Mouse (Mus musculus) frontal cortex, adult 2 months (tissue): ENCODE measurements around the gene Cd300lf. TPM values are rescaled to one million over a fixed set of nuclear protein-coding genes. Genes with fewer than 3 reads are reported as not detected.

Source experiments
- DNase-seq, 2 experiments: peaks; one replicate each; pipeline ENCODE4 v3.0.0; 2022; ENCODE audit warnings: low spot score in 1 of 2; ENCODE audit errors: extremely low spot score in 1 of 2
- polyA plus RNA-seq: library from polyadenylated mRNA; depleted of rRNA; stranded (reverse); fragments of >200 nt; gene quantifications from 2 replicates; pipeline ENCODE4 v1.2.3, GENCODE M21; 2012

Cd300lf gene
- polyA plus RNA-seq, 1 experiment, result 0.12 TPM

DNA sequence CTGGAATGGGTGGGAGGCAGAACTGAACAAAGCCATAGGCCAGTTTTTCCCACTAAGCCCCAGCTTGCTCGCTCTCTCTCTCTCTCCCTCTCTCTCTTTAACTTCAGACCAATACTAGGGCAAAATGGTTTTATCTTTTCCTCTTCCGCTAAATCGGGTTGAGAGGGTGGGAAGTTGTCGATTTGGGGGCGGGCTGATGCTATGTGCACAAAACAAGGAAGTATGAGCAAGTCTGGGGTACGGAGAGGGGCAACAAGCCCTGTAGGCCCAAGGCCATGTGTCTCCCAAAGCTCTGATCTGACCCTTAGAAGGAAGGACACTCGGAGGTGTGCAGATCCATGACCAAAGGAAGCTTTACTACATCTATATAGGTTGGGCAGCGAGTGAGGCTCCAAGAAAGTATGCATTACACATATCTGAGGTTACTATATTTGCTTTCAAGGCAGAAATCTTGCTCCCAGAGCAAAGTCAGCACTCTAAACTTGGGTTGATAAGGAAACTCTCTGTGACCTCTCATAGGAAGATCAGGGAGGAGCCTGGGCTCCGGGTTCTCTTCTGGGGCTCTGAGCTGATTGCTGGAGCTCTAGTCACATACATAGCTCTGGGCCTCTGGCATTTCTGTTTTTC, 27.9 kb upstream of the Cd300lf start:
- no peak for DNase-seq

DNA sequence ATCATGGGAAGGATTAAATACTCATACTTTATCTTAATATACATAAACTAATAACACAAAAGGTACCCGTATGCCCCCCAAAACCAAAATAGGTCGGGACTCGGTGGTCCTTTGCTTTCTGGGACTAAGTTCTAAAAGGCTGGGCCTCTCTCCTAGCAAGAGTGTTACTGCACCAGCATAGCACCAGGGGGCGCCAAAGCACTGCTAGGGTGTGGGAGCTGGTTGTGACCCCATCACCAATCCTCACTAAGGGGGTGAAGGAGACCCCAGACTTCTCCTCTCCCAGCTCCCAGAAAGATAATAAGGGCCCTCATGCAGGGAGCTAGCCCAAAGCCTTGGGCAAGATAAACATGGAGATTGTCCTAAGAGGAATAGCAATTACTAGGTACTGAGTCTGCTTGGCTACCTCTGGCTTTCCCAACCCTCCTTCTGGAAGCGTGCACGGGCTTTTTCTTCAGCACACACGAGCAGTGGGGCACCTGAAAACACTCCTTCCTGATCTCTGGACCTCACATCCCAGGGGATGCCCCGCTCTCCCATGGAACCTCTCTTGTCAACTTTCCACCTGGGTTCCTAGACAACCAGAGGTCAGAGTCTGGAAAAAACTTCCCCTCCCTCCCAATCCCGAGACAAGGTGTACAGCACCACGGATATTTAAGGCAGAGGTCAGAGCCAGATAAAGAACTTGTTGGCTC, 27.2 kb upstream of the Cd300lf start:
- peak in 1 of 2 experiments; percentile 62 for DNase-seq

DNA sequence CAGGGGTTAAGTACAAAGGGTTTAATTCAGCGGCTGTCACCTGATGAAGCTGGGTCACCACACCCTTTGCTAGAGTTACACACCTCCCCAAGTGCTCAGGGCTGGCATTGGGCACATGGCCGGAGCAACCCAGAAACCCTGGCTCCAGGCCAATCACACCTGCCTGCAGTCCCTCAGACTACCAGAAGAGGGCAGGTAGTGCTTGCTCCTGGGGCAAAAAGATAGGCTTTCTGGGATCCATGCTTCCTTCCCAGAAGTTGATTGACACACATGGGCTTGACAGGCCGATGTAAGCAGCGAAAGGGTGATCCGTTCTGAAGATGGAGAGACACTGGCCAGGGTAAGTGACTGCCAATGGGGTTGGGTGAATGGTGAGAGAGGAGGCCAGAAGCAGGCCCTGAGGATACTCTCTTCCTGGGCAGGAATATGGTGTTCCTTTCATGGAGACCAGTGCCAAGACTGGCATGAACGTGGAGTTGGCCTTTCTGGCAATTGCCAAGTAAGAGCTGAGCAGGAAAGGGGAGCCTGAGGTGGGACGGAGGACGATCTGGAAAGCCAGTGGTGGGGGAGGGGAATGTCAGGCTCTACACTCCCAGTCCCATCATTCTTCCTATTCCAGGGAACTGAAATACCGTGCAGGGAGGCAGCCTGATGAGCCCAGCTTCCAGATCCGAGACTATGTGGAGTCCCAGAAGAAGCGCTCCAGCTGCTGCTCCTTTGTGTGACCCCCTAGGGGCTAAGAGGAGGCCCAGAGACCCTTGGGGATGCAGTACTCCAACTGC, 26.4 kb upstream of the Cd300lf start:
- peak in 1 of 2 experiments; percentile 70 for DNase-seq

DNA sequence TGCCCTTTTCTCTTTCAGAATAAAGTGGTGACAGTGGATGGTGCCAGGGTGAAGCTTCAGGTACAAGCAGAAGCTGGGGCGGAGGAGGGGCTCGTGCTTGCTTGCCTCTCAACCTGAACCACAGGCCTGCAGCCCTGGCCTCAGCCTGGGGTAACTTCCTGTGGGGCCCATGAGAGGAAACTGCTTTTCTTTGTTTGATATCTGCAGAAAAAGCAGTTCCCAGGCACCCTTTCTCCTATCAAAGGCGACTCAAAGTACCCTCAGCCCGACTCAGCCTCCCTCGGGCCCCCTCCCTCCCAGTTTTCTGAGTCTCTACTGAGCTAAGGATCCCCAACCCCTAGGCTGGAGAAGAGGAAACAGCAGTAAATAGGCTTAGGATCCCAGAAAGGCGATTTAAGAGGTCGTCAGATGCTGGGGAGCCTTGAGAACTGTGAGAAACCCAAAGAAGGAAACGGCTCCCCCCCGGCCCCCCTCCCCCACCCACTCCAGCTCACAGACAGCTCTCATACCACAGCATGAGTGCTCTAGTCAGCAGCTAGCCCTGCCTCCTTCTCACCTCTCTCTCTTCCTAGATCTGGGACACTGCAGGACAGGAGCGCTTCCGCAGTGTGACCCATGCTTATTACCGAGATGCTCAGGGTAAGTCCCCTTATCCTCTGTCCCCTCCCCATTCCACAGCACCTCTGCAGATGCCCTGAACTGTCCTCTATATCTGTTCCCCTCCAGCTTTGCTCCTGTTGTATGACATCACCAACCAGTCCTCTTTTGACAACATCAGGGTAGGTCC, 24.3 kb upstream of the Cd300lf start:
- no peak for DNase-seq

DNA sequence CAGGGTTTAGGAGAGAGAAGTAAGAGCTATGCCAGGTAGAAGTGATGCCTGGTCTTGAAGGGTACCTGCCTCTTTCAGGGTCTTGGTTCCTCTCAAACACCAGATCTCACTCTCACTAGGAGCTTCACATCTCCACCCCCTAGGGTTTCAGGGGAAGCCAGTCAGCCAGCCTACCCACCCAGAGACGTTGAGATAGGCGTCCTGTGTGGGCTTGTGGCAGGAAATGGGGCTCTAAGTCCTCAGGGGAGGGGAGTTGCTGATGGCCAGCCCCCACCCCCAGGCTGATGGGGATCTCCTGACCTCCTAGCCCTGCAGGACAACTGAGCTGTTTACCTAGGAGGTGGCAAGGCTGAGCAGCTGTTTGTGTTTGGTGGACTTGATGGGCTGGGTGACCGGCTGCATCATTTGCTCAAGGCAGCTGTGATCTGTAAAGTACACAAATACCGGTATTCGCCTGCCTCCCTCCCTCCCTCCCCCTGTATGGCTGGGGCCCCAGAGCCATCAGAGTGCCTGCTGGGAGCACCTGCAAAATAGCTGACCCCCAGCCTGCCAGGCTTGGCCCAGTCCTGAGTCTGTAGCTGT, 21.4 kb upstream of the Cd300lf start:
- no peak for DNase-seq

DNA sequence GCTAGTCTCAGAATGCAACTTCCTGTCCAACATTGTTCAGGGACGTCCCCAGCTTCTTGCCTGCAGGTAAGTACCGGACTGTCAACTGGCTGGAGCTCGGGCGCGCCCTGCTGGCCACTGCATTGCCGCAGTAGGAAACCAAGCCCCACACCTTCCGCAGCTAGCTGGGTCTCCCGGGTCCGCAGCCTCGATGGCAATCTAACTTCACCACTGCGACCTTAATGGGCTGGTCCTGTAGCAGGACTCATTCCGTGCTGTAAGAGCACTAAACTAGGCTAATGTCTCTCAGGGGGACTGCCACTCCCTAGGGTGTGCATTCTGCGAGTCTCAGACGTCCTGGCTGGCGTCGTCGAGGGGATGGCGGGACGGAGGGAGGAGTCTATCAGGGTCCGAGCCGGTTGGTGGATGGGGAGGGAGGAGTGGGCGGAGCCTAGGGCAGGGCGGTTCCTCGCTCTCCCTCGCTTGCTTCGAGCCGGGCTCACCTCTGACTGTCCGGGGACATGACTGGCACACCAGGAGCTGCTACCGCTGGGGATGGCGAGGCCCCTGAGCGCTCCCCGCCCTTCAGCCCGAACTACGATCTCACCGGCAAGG, 20.0 kb upstream of the Cd300lf start:
- peak in 1 of 2 experiments; percentile 72 for DNase-seq

DNA sequence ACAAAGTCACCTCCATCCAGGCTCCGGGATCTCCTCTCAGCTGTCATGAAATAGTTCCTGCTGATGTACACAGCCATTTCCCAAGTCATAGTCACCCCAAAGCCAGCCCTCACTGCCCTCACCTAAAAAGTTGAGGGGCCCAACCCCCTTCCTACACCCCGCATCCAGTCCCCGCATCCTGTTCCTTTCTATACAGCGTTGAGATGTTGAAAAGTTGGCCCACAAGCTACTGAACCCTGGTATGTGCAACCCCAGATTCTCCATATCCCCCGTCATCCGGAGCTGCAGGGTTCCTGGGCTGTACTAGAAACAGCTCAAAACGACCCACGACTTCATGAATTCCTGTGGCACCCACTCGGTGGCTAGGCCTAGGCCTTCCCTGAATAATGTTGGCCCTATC, 19.3 kb upstream of the Cd300lf start:
- no peak for DNase-seq

DNA sequence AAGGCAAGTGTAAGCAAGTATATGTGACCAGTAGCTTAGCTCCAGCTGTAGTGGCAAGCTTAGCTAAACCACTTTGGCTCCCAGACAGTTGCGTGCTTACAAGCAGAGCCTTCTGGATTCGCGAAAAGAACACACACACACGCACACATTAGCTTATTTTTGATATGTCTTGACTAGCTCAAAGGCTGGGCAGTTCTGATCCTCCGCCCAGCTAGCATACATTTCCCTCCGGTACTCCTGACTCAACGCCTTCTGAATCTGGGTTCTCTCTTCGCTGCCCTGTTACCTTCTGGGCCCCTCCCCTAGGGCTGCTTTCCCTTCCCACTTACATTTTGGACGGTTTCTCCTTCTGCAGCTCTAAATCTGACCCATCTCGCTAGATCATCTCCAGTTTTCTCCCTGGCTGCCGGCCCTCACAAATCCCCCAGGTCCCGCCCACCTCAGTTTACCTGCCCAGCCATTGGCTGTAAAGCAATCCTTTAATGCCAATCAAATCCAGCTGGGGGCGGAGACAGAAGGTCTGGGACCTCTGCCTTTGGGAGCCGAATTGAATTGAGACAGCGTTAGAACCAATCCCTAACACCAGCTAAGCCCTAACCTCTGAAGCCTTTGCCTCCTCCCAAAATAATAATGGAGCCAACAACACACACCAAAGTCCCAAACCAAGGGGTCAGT, 18.1 kb upstream of the Cd300lf start:
- DNase-seq, result no peak

DNA sequence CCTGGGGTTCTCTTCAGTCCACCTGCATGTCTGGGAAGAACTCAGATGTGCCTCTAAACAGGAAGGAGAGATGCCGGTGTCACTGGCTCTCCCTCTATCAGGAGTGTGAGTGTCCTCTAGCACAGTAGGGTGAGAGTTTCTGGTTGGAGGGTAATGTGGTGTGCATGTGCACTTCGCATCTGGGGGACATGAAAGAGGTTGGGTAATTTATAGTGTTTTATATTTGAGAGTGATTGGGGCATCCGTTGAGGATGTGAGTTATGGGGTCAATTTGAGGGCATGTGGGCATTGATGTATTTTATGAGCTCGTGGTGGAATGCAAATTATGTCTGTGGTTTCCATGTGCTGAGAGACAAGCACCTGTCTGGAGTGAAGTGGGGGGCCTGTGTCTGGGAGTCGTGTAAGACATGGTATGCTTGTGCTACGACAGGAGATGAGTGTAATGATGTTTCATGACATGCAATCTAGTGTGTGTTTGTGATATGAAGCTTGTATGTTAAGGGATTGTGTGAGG, 17.0 kb upstream of the Cd300lf start:
- DNase-seq, result no peak

DNA sequence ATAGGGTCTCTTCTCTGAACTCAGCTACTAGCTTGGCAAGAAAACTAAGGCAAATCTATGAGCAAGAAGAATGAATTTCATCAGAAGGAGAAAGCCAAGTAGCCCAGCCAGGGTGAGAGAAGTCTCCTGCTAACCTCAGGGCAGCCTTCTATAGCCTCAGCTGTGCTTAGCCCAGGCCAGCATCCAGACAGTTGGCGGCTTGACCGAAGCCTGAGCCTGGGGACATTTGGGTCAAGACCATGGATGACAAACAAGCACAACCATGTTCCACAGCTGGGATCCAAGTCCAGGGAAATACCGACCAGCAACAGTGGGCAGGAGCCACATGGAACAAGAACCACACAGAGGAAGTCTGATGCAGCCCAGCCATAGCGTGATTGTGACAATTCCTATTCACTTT, 14.0 kb upstream of the Cd300lf start:
- no peak for DNase-seq

DNA sequence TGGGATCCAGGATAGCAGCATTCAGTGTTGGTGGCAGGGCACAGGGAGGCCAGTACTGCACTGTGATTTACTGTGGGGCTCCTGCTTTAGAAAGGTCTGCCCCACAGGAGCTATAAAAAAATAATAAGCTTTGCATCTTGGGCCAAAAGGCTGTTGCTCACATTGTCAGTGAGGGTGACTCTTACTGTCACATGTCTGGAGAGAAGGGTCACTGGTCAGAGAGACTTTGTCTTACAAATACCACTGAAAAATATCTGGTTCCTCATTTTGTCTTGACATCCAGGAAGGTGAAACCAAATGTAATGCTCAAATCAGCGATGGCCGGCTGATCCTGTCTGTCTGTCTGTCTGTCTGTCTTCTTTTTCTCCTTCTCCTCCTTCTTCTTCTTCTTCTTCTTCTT, 8.2 kb upstream of the Cd300lf start:
- DNase-seq, result no peak

DNA sequence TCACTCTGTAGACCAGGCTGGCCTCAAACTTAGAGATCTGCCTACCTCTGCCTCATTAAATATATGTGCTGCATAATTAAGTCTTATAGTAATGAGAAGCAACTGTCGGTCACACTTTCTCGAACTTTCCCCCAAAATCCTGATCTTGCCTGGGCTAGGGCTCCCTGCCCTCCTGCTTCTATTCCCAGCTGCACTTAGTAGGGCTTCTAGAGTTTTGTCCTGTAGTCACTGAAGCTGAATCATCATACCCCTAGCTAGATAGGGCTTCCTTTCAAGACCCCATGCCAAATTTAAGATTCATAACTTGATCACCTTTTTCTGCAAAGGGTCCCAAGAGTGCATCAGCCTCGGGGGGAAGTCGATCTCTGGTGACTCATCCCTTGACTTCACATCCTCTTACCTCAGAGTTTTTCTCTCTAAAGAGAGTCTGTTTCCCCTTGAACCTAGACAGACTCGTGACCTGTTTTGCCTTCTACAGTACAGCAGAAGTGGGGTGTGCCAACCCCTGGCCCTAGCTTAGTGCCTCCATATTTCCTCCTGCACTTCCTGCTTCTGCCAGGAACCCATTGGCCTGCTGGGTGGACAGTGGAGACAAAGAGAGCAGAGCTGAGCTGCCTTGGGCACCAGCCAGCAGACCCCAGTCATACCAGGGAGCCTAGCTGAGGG, 4.9 kb upstream of the Cd300lf start:
- DNase-seq, result no peak

DNA sequence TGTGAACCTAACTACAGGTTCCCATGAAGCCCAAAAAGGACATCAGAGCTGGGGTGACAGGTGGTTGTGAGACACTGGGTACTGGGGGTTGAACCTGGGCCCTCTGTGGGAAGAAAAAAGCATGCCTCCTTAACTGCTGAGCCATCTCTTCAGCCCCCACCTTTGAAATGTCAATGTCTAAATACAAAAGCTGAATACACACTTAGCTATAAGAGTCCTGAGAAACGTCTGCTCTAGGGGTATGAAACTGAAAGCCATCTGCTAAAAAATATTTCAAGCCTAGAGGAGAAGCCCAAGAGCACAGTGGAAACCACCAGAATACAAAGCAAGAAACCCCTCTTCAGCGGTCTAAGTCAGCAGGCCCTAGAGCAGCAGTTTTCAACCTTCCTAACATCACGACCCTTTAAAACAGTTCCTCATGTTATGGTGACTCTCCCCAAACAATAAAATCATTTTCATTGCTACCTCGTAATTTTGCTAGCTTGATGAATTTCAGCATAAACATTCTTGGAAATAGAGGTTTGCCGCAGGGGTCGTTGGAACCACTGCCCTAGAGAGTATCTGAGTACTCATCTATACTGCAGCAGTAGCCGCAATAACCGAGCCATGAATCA, 1.9 kb downstream of the Cd300lf start:
- DNase-seq, result no peak

DNA sequence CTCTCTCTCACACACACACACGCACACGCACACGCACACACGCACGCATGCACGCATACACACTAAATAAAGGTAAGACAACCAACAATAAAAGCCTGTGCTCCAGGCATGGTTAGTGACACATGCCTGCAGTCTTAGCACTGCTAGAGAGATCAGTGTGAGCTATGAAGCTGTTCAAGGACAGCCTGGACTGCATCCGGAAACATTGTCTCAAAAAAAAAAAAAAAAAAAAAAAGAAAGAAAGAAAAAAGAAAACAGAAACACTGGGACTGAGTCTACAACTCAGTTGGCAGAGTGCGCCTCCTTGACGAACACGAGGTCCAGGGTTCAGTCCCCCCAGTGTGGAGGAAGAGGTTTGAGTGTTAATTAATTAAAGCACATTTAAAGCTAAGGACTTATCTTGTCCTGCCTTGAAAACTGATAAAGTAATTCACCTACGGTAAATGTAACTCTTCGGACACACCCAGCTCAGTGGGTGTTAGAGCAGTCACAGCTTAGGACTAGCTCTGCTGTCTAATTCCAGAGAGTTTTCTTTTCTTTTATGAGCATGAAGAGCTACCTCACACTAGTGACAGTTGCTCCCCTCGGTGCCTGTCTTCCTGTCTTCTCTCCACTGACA, 4.2 kb downstream of the Cd300lf start:
- no peak for DNase-seq

DNA sequence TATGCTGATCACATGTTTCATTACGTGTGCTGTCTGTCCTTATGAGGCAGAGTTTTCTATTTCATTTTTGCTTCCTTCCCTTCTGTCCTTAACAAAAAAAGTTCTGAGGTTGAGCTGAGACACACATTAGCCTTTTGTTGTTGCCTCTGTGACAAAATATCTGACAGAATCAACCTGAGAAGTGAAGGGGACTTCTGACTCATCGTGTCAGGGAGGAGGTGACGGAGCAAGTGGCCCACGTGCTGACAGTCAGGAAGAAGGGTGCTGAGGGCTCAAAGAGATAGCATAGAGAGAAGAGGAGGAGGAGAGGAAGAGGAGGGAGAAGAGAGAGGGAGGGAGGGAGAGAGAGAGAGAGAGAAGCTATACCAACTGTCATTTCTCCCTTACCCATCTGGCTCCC, 5.3 kb downstream of the Cd300lf start:
- DNase-seq, result no peak

DNA sequence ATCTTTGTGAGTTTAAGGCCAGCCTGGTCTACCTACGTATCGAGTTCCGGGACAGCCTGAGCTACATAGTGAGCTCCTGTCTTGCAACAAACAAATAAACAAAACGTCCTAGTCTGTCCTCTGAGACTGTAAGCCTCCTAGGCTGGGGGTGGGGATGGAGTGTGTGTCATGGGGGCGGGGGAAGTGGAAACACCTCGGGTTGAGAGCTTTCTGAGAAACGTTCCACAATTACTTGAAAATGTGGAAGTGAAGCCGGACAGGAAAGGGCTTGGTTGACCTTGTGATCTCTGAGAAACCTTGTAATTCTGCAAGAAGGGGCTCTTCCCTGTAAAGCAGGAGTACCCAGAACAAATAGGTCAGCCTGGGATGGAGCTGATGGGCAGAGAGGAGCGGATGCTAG, 14.4 kb downstream of the Cd300lf start:
- DNase-seq, result no peak

DNA sequence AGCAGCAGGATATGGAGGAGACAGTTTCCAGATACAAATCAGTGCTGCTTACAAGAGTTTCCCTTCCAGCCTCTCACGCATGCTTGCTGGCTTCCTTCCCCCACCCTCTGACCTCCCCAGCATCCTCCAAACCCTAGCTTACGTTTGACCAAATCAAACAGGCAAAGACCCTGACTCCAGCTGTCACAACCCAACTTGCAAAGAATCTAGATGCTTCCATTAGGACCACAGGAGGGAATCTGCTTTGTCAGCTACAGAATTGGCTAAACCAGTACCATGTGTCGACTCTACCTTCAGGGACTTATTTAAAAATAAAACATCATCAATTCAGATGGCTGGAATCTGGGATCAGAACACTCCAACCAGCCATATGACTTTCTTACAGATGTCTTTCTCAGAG, 21.6 kb downstream of the Cd300lf start:
- no peak for DNase-seq

DNA sequence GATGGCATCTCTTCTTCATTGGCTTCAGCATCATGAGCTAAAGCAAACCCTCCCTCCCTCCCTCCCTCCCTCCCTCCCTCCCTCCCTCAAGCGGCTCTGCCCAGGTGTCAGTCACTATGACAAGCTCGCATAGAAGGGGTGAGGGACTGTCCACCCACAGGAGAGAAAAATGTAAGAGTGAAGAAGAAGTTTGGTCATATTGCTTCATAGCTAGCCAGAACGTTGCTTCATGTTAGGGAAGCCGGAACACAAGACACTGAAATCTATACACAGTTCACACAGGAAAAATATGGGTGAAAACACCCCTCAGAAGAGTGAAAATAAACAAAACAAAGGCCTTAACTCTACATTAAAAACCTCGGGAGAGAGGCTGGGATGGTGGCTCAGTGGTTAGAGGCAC, 23.5 kb downstream of the Cd300lf start:
- DNase-seq, result no peak
